Mouse (Mus musculus): ENCODE measurements around the gene Comtd1.

The Comtd1 gene

DNA sequence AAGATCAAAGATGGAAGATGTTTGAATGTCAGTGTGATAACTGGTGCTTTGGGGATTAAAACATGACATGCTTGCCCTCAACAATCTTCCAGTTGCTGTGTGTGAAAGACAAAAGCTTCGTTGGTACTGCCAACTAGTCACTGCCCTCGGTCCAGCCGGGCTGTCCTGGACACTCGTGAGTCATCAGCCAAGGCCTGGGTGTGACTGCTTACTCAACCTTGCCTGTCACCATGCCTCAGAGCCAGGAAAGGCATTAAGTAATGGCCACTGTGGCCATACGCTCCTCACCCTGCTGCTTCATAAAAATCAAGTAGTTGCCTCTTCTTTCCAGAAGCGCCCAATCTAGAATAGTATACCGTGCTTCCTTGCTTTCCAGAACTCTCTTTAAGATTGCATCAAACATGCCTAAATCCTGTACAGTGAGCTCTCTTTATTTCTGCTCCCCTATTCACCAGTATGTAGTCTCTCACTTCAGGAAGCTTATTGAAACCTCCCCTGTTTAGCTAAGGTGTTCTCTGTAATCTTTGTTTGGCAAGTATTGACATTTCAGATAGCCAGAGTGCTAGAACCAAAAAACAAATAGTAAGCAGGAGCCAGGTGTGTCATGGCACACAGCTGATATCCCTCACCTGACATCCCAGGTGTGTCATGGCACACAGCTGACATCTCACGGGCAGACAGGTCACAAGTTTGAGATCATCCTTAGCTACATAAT is 40.4 kb downstream of the Comtd1 start:
- in situ Hi-C loops (cut with MboI; ENCODE audit: low sequenced_read_pairs) = no loop called here

GRCm38 (mm10) chr14:21806631-21807160 is 42.1 kb downstream of the Comtd1 start:
- in situ Hi-C loops (cut with MboI; ENCODE audit: low sequenced_read_pairs) = no loop called here

GRCm38 (mm10) chr14:21806203-21806602 is 42.6 kb downstream of the Comtd1 start:
- in situ Hi-C loops (cut with MboI; ENCODE audit: low sequenced_read_pairs) = no loop called here

- in situ Hi-C loops (cut with MboI; ENCODE audit: low sequenced_read_pairs) = no loop called here
These were observed 46.1 kb downstream of the Comtd1 start for GRCm38 (mm10) chr14:21802543-21803206.

GRCm38 (mm10) chr14:21801624-21802023 is 47.2 kb downstream of the Comtd1 start:
- in situ Hi-C loops (cut with MboI; ENCODE audit: low sequenced_read_pairs) = no loop called here

- in situ Hi-C loops (cut with MboI; ENCODE audit: low sequenced_read_pairs) = no loop called here
These were observed 48.1 kb downstream of the Comtd1 start for GRCm38 (mm10) chr14:21800641-21801040.
